Comparison of ENCODE assay signal across 10 mouse cellular contexts in genomic region chr16:12886127-12886526, GRCm38 (mm10).
A peak's percentile ranks its signal among the peaks of the same experiment; 100 is the strongest.
DNase-seq lines count a peak whose midpoint lies in the region; ATAC-seq lines count a peak whose summit lies in the region.
"Had no signal": no experiment of that assay in that cellular context is flagged by ENCODE, and none has a peak within 500 bp of the region (broad histone marks: within the 10 kb centered on the region; RNA-seq: fewer than 3 reads in every experiment).

No protein-coding gene starts in this region.

- WGBS in midbrain, embryonic 13.5 days, result 81% methylated on average over 1 of the region's 1 CpGs
- 91% methylated on average over 1 of the region's 1 CpGs for WGBS in midbrain, embryonic 10.5 days
- 88% methylated on average over 1 of the region's 1 CpGs for WGBS in hindbrain, embryonic 11.5 days
- WGBS in liver, embryonic 11.5 days, result 80% methylated on average over 1 of the region's 1 CpGs

- peak; percentile 53 for ATAC-seq in midbrain, embryonic 13.5 days
- peak; percentile 70 for ATAC-seq in hindbrain, embryonic 11.5 days (ENCODE audit: low FRiP score)
- ATAC-seq in liver, embryonic 11.5 days (replicated peaks; ENCODE audit: low FRiP score), result no peak

- no peak overlapping the region for H3K4me2 ChIP-seq in midbrain, embryonic 13.5 days (replicated peaks)
- H3K4me2 ChIP-seq in hindbrain, embryonic 11.5 days (replicated peaks; ENCODE audit: low read depth, low read length), result no peak overlapping the region
- no peak overlapping the region for H3K4me2 ChIP-seq in liver, embryonic 11.5 days
- H3K4me2 ChIP-seq: liver, embryonic 13.5 days had no signal

- no peaks in the 10 kb centered on the region for H3K27me3 ChIP-seq in midbrain, embryonic 13.5 days
- H3K27me3 ChIP-seq in midbrain, embryonic 10.5 days (ENCODE audit: low read depth, poor library complexity, severe bottlenecking), result no peaks in the 10 kb centered on the region
- no peaks in the 10 kb centered on the region for H3K27me3 ChIP-seq in hindbrain, embryonic 11.5 days (ENCODE audit: control insufficient read depth, insufficient read depth, low read length)
- no peaks in the 10 kb centered on the region for H3K27me3 ChIP-seq in liver, embryonic 11.5 days (replicated peaks; ENCODE audit: control insufficient read depth, insufficient read depth, low read length)
- H3K27me3 ChIP-seq: liver, embryonic 13.5 days had no signal

- no peaks in the 10 kb centered on the region for H3K36me3 ChIP-seq in midbrain, embryonic 13.5 days
- no peaks in the 10 kb centered on the region for H3K36me3 ChIP-seq in midbrain, embryonic 10.5 days
- H3K36me3 ChIP-seq in hindbrain, embryonic 11.5 days (ENCODE audit: control insufficient read depth, insufficient read depth, low read length), result no peaks in the 10 kb centered on the region
- H3K36me3 ChIP-seq in liver, embryonic 11.5 days (ENCODE audit: control insufficient read depth, insufficient read depth, low read length), result no peaks in the 10 kb centered on the region
- H3K36me3 ChIP-seq: liver, embryonic 13.5 days had no signal

- H3K9ac ChIP-seq in midbrain, embryonic 13.5 days (replicated peaks), result no peak overlapping the region
- no peak overlapping the region for H3K9ac ChIP-seq in hindbrain, embryonic 11.5 days (ENCODE audit: low read depth, low read length)
- no peak overlapping the region for H3K9ac ChIP-seq in liver, embryonic 11.5 days (ENCODE audit: low read depth, low read length)
- H3K9ac ChIP-seq: liver, embryonic 13.5 days had no signal

- no peak overlapping the region for H3K4me3 ChIP-seq in midbrain, embryonic 13.5 days (replicated peaks)
- no peak overlapping the region for H3K4me3 ChIP-seq in midbrain, embryonic 10.5 days
- H3K4me3 ChIP-seq in hindbrain, embryonic 11.5 days (ENCODE audit: low read depth, low read length), result no peak overlapping the region
- H3K4me3 ChIP-seq in liver, embryonic 11.5 days (ENCODE audit: low read depth, low read length), result no peak overlapping the region
- H3K4me3 ChIP-seq: liver, embryonic 13.5 days had no signal

- no peak overlapping the region for H3K27ac ChIP-seq in midbrain, embryonic 13.5 days
- H3K27ac ChIP-seq in midbrain, embryonic 10.5 days (replicated peaks), result no peak overlapping the region
- H3K27ac ChIP-seq in hindbrain, embryonic 11.5 days (ENCODE audit: low read depth, low read length), result no peak overlapping the region
- H3K27ac ChIP-seq in liver, embryonic 11.5 days (ENCODE audit: low read depth, low read length), result no peak overlapping the region
- H3K27ac ChIP-seq: liver, embryonic 13.5 days had no signal

- DNase-seq in adrenal gland, postnatal 25 days, result peak; percentile 1
- no peak for DNase-seq in adrenal gland, adult 8-10 months
- no peak for DNase-seq in midbrain, embryonic 10.5 days (ENCODE audit: low spot score)
- DNase-seq in hindbrain, embryonic 11.5 days (ENCODE audit: low spot score), result peak; percentile 25
- peak; percentile 20 to 30 for DNase-seq in lung, postnatal 4 days
- DNase-seq in right cerebral cortex, adult 2 months (ENCODE audit: low spot score in 2 of 2), result no peak
- no peak for DNase-seq in liver, embryonic 11.5 days (ENCODE audit: low spot score)
- DNase-seq: gastrocnemius, postnatal 36 days; liver, embryonic 13.5 days had no signal

- peaks cover 29% of the 10 kb centered on the region for H3K4me1 ChIP-seq in midbrain, embryonic 13.5 days (replicated peaks)
- peaks cover 43% of the 10 kb centered on the region for H3K4me1 ChIP-seq in midbrain, embryonic 10.5 days
- H3K4me1 ChIP-seq in hindbrain, embryonic 11.5 days (replicated peaks; ENCODE audit: control insufficient read depth, insufficient read depth, low read length), result 0 out of 2 replicates have a peak, but pooled peaks cover 3% of the 10 kb centered on the region
- no peaks in the 10 kb centered on the region for H3K4me1 ChIP-seq in liver, embryonic 11.5 days (replicated peaks; ENCODE audit: control insufficient read depth, insufficient read depth, low read length)
- H3K4me1 ChIP-seq: liver, embryonic 13.5 days had no signal

- no peaks in the 10 kb centered on the region for H3K9me3 ChIP-seq in midbrain, embryonic 13.5 days
- H3K9me3 ChIP-seq in midbrain, embryonic 10.5 days (replicated peaks), result no peaks in the 10 kb centered on the region
- no peaks in the 10 kb centered on the region for H3K9me3 ChIP-seq in hindbrain, embryonic 11.5 days (ENCODE audit: control insufficient read depth, low read length)
- H3K9me3 ChIP-seq in liver, embryonic 11.5 days (ENCODE audit: control insufficient read depth, low read length), result no peaks in the 10 kb centered on the region
- H3K9me3 ChIP-seq: liver, embryonic 13.5 days had no signal

Comparison
In these comparisons a context has a peak if more than half of its experiments do, and no peak if none do; other contexts are left out.
1. DNase-seq: peak in adrenal gland, postnatal 25 days (single experiment), hindbrain, embryonic 11.5 days (single experiment) and lung, postnatal 4 days (2 of 2); none in adrenal gland, adult 8-10 months (single experiment), midbrain, embryonic 10.5 days (single experiment), right cerebral cortex, adult 2 months (0 of 2) and liver, embryonic 11.5 days (single experiment).